Mouse (Mus musculus) liver, postnatal 0 days (tissue): ENCODE measurements at regions not wholly inside any gene's neighbourhood (a gene's known extent, or its start where the extent isn't known, plus 50 kb on each side); places are given as distances from the start of the nearest gene placed in this dataset.

Source experiments
- ATAC-seq: fragments of 200-750 bp; cut with Nextera tagmentation; 2 replicates; pipeline ENCODE4 v1.8.0; 2017; ENCODE audit warnings: mild to moderate bottlenecking, moderate library complexity
- DNase-seq: peaks from one replicate; pipeline ENCODE4 v3.0.0-alpha.2; 2016
- H3K27ac ChIP-seq: fragments of 300-500 bp; sonication (generic); 2 replicates; pipeline ENCODE4 v1.5.1; 2014; ENCODE audit warnings: antibody characterized with exemption, moderate library complexity, mild to moderate bottlenecking, low read depth
- H3K27me3 ChIP-seq: fragments of 300-500 bp; sonication (generic); 2 replicates; pipeline ENCODE4 v1.6.1; 2014; ENCODE audit warnings: low read length, control low read depth, mixed read lengths; ENCODE audit not compliant: insufficient read depth
- H3K36me3 ChIP-seq: fragments of 300-500 bp; sonication (generic); replicated peaks from 2 replicates; pipeline ENCODE4 v1.6.1; 2014; ENCODE audit warnings: mild to moderate bottlenecking, control low read depth, low read length, moderate library complexity, mixed read lengths; ENCODE audit not compliant: insufficient read depth
- H3K4me1 ChIP-seq: fragments of 300-500 bp; sonication (generic); 2 replicates; pipeline ENCODE4 v1.6.1; 2014; ENCODE audit warnings: antibody characterized with exemption, mild to moderate bottlenecking, control low read depth; ENCODE audit not compliant: insufficient read depth
- H3K4me2 ChIP-seq: fragments of 300-500 bp; sonication (generic); 2 replicates; pipeline ENCODE4 v1.6.1; 2014; ENCODE audit warnings: low read depth, mild to moderate bottlenecking, low read length, moderate library complexity, mixed read lengths
- H3K4me3 ChIP-seq: fragments of 300-500 bp; sonication (generic); 2 replicates; pipeline ENCODE4 v1.5.1; 2014; ENCODE audit warnings: low read depth, low read length
- H3K9ac ChIP-seq: fragments of 300-500 bp; sonication (generic); replicated peaks from 2 replicates; pipeline ENCODE4 v1.6.1; 2014; ENCODE audit warnings: mild to moderate bottlenecking, moderate library complexity
- H3K9me3 ChIP-seq: fragments of 300-500 bp; sonication (generic); 2 replicates; pipeline ENCODE4 v1.6.1; 2016; ENCODE audit warnings: mild to moderate bottlenecking, control low read depth, low read length, mixed read lengths
- CTCF ChIP-seq: sonication (generic); IDR thresholded peaks from 2 replicates; pipeline ENCODE4 v1.5.1; 2016; ENCODE audit warnings: antibody characterized with exemption, low read depth
- EP300 ChIP-seq: IDR thresholded peaks from 2 replicates; pipeline ENCODE4 v1.6.1; 2016; ENCODE audit warnings: antibody characterized with exemption, low read depth, mild to moderate bottlenecking
- WGBS: fragments of 180-500 bp; shearing (Covaris S2); extraction: QIAGEN DNeasy Blood & Tissue Kit; methylation state at CpG from one replicate; pipeline ENCODE4 v1.1.7; 2014; ENCODE audit not compliant: insufficient replicate concordance; 5-methylcytosine and 5-hydroxymethylcytosine counted together

DNA sequence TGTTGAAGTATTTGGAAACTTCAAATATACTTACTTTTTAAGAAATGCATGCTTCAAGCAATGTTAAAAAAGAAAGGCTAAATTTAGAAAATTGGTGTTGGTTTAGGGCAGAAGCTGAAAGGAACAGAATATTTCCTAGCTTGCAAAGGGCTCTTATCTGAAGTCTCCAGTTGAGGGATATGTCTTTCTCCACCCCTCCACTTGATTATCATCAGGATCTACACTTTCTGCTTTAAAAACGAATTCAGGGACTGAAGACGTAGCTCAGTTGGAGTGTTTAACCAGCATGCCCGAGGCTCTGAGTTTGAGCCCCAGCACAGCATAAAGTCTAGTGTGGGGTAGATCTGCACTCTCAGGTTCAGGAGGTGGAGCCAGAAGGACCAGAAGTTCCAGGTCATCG lies 144.9 kb upstream of the Syt6 start:
- Histone ChIP-seq H3K4me1 (no peaks in the 10 kb centered on the region), H3K9me3 (no peaks in the 10 kb centered on the region), H3K4me3 (no peak overlapping the region), H3K9ac (no peak overlapping the region), H3K27me3 (no peaks in the 10 kb centered on the region), H3K27ac (no peak overlapping the region), H3K36me3 (no peaks in the 10 kb centered on the region), H3K4me2 (no peak overlapping the region)
- ATAC-seq: no peak
- WGBS: 55% methylated on average over 4 of the region's 4 CpGs
- no peak for DNase-seq
- TF ChIP-seq CTCF (no peak), EP300 (no peak)

DNA sequence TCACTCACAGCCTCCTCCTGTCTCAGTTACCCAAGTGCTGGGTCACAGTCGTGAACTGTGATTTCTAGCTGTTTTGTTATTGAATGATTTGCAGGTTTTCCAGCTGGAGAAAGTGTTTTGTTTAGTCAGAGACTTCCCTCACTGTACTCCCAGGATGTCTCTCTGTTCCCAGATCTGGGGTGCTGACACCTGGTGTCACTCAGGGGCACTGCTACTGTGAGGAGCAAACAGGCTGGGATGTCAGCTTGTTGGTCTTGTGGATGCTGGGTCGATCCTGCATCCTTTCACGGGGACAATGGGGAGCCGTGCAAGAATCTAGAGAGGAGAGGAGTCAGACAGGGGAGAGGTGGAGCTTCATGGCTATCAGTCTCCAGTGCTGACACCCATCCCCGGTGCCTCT lies 142.8 kb upstream of the Syt6 start:
- no peak for DNase-seq
- TF ChIP-seq EP300 (no peak), CTCF (peak; percentile 24; the same call in 1 of the 2 replicates)
- no peak overlapping the region for H3K27ac ChIP-seq
- no peaks in the 10 kb centered on the region for H3K9me3 ChIP-seq
- ATAC-seq: no peak
- no peaks in the 10 kb centered on the region for H3K4me1 ChIP-seq
- H3K4me3 ChIP-seq: no peak overlapping the region
- H3K36me3 ChIP-seq: no peaks in the 10 kb centered on the region
- H3K4me2 ChIP-seq: no peak overlapping the region
- no peaks in the 10 kb centered on the region for H3K27me3 ChIP-seq
- no peak overlapping the region for H3K9ac ChIP-seq
- WGBS: 43% methylated on average over 5 of the region's 5 CpGs

- DNase-seq (no peak), ATAC-seq (no peak)
- Histone ChIP-seq H3K36me3 (no peaks in the 10 kb centered on the region), H3K9me3 (no peaks in the 10 kb centered on the region), H3K4me3 (no peak overlapping the region), H3K27ac (no peak overlapping the region), H3K4me1 (no peaks in the 10 kb centered on the region), H3K9ac (no peak overlapping the region), H3K4me2 (no peak overlapping the region), H3K27me3 (no peaks in the 10 kb centered on the region)
- TF ChIP-seq CTCF (no peak), EP300 (no peak)
- WGBS: 75% methylated on average over 9 of the region's 9 CpGs
Observed at GRCm38 (mm10) chr3:103436902-103437603, 138.0 kb upstream of the Syt6 start.

GRCm38 (mm10) chr3:103438791-103439354 lies 136.2 kb upstream of the Syt6 start:
- Histone ChIP-seq H3K27ac (no peak overlapping the region), H3K9ac (no peak overlapping the region), H3K36me3 (no peaks in the 10 kb centered on the region), H3K27me3 (no peaks in the 10 kb centered on the region), H3K4me3 (no peak overlapping the region), H3K4me2 (no peak overlapping the region), H3K9me3 (no peaks in the 10 kb centered on the region), H3K4me1 (peaks cover 9% of the 10 kb centered on the region)
- DNase-seq: peak; percentile 56
- peak; percentile 61 for TF ChIP-seq CTCF
- no peak for TF ChIP-seq EP300
- WGBS: 48% methylated on average over 12 of the region's 12 CpGs
- no peak for ATAC-seq

- Histone ChIP-seq H3K36me3 (no peaks in the 10 kb centered on the region), H3K4me2 (no peak overlapping the region), H3K9me3 (no peaks in the 10 kb centered on the region), H3K27me3 (no peaks in the 10 kb centered on the region), H3K4me1 (peaks cover 9% of the 10 kb centered on the region), H3K27ac (no peak overlapping the region), H3K9ac (no peak overlapping the region), H3K4me3 (no peak overlapping the region)
- 77% methylated on average over 6 of the region's 6 CpGs for WGBS
- DNase-seq (no peak), ATAC-seq (no peak)
- TF ChIP-seq CTCF (no peak), EP300 (no peak)
Observed at GRCm38 (mm10) chr3:103443247-103443646, 131.8 kb upstream of the Syt6 start.

DNA sequence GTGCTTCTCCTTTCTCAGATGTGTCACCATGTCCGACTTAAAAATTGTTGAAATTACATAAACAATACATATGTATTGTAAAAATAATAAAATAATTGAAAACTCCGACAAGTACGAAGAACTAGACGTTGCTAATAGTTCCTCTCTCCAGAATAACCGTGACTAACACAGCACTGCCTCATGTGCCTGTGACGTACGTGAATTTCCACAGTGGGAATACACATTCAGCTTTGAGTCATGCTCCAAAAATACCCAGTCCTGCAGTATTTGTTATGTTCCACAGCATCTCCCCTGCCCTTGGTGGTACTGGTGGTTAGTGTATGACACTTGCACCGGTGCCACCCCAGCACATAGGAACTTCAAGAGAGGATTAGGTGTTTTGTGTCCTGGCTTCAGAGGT lies 129.2 kb upstream of the Syt6 start:
- Histone ChIP-seq H3K4me2 (no peak overlapping the region), H3K9ac (no peak overlapping the region), H3K9me3 (no peaks in the 10 kb centered on the region), H3K4me3 (no peak overlapping the region), H3K36me3 (no peaks in the 10 kb centered on the region), H3K4me1 (peaks cover 9% of the 10 kb centered on the region), H3K27me3 (no peaks in the 10 kb centered on the region), H3K27ac (no peak overlapping the region)
- WGBS: 87% methylated on average over 8 of the region's 8 CpGs
- DNase-seq: no peak
- TF ChIP-seq CTCF (no peak), EP300 (no peak)
- no peak for ATAC-seq
